Mouse (Mus musculus) ES-Bruce4 (cell line): ENCODE results near the gene Fam83c.

Experiments
- CTCF ChIP-seq: IDR thresholded peaks from one replicate; pipeline ENCODE4 v1.8.1; 2011; ENCODE audit warnings: low read depth, low read length
- EP300 ChIP-seq: IDR thresholded peaks from 2 replicates; pipeline ENCODE4 v1.6.1; 2011; ENCODE audit warnings: low read depth, low read length; ENCODE audit not compliant: insufficient read depth

GRCm38 (mm10) chr2:155849464-155849863 is 14.8 kb upstream of the Fam83c start:
- no peak for TF ChIP-seq CTCF
- no peak for TF ChIP-seq EP300
